Mouse (Mus musculus) lung, postnatal 0 days (tissue): ENCODE results near the gene Ifngr2. TPM values are rescaled to one million over a fixed set of nuclear protein-coding genes. Genes with fewer than 3 reads are reported as not detected.
A peak's percentile ranks its signal among the peaks of the same experiment; 100 is the strongest.

Experiments
- ATAC-seq: fragments of 200-750 bp; cut with Nextera tagmentation; 2 replicates; pipeline ENCODE4 v1.8.0; 2017; ENCODE audit warnings: moderate library complexity
- DNase-seq: peaks from one replicate; pipeline ENCODE4 v3.0.0-alpha.2; 2016; ENCODE audit warnings: low spot score
- H3K27ac ChIP-seq: fragments of 300-500 bp; sonication (generic); 2 replicates; pipeline ENCODE4 v1.5.1; 2014; ENCODE audit warnings: antibody characterized with exemption, mild to moderate bottlenecking, low read length, mixed read lengths
- H3K27me3 ChIP-seq: fragments of 300-500 bp; sonication (generic); replicated peaks from 2 replicates; pipeline ENCODE4 v1.6.1; 2014; ENCODE audit warnings: low read length, mixed read lengths; ENCODE audit not compliant: insufficient read depth
- H3K36me3 ChIP-seq: fragments of 300-500 bp; sonication (generic); 2 replicates; pipeline ENCODE4 v1.6.1; 2014; ENCODE audit warnings: low read length, mixed read lengths; ENCODE audit not compliant: insufficient read depth
- H3K4me1 ChIP-seq: fragments of 300-500 bp; sonication (generic); 2 replicates; pipeline ENCODE4 v1.6.1; 2014; ENCODE audit warnings: antibody characterized with exemption, low read depth, low read length, mixed read lengths; ENCODE audit not compliant: insufficient read depth
- H3K4me2 ChIP-seq: fragments of 300-500 bp; sonication (generic); replicated peaks from 2 replicates; pipeline ENCODE4 v1.6.1; 2014; ENCODE audit warnings: low read depth, mild to moderate bottlenecking, low read length, moderate library complexity, mixed read lengths
- H3K4me3 ChIP-seq: fragments of 300-500 bp; sonication (generic); 2 replicates; pipeline ENCODE4 v1.5.1; 2014; ENCODE audit warnings: low read depth, low read length
- H3K9ac ChIP-seq: fragments of 300-500 bp; sonication (generic); replicated peaks from 2 replicates; pipeline ENCODE4 v1.6.1; 2014; ENCODE audit warnings: low read depth, mild to moderate bottlenecking
- H3K9me3 ChIP-seq: fragments of 300-500 bp; sonication (generic); 2 replicates; pipeline ENCODE4 v1.6.1; 2016; ENCODE audit warnings: low read length, mixed read lengths
- CTCF ChIP-seq: IDR thresholded peaks from 2 replicates; pipeline ENCODE4 v1.5.1; 2016; ENCODE audit warnings: antibody characterized with exemption, mild to moderate bottlenecking
- EP300 ChIP-seq: IDR thresholded peaks from 2 replicates; pipeline ENCODE4 v1.6.1; 2016; ENCODE audit warnings: antibody characterized with exemption, mild to moderate bottlenecking, control low read depth
- WGBS: fragments of 180-500 bp; shearing (Covaris S2); extraction: QIAGEN DNeasy Blood & Tissue Kit; methylation state at CpG from one replicate; pipeline ENCODE4 v1.1.7; 2014; 5-methylcytosine and 5-hydroxymethylcytosine counted together
- polyA plus RNA-seq: library from polyadenylated mRNA; unstranded; fragments of >200 nt; fragmentation: Nextera tagmentation; extraction: Ambion mirVana; gene quantifications from 2 replicates; pipeline ENCODE4 v1.2.1, GENCODE M21; 2015

Ifngr2 gene
- polyA plus RNA-seq, 1 experiment from 2014 or later, result 64.4 TPM

GRCm38 (mm10) chr16:91555017-91555605 is 8.2 kb downstream of the Ifngr2 start:
- WGBS, result 85% methylated on average over 8 of the region's 8 CpGs
- H3K9me3 ChIP-seq, result no peaks in the 10 kb centered on the region
- no peak overlapping the region for H3K27ac ChIP-seq
- no peak overlapping the region for H3K4me2 ChIP-seq
- H3K27me3 ChIP-seq, result no peaks in the 10 kb centered on the region
- H3K4me1 ChIP-seq, result peaks cover 8% of the 10 kb centered on the region; the same call in 1 of the 2 replicates
- TF ChIP-seq EP300 (no peak), CTCF (no peak)
- no peak for ATAC-seq
- no peak for DNase-seq
- H3K4me3 ChIP-seq, result no peak overlapping the region
- H3K9ac ChIP-seq, result no peak overlapping the region
- peaks cover 15% of the 10 kb centered on the region; the same call in 1 of the 2 replicates for H3K36me3 ChIP-seq

- no peak overlapping the region for H3K4me3 ChIP-seq
- peaks cover 15% of the 10 kb centered on the region; the same call in 1 of the 2 replicates for H3K36me3 ChIP-seq
- H3K4me1 ChIP-seq, result peaks cover 8% of the 10 kb centered on the region; the same call in 1 of the 2 replicates
- no peak overlapping the region for H3K27ac ChIP-seq
- no peak overlapping the region for H3K9ac ChIP-seq
- ATAC-seq (no peak), DNase-seq (no peak)
- H3K4me2 ChIP-seq, result no peak overlapping the region
- TF ChIP-seq CTCF (no peak), EP300 (no peak)
- H3K9me3 ChIP-seq, result no peaks in the 10 kb centered on the region
- 72% methylated on average over 15 of the region's 15 CpGs for WGBS
- H3K27me3 ChIP-seq, result no peaks in the 10 kb centered on the region
These were observed 9.8 kb downstream of the Ifngr2 start for GRCm38 (mm10) chr16:91556659-91557058.

GRCm38 (mm10) chr16:91557214-91557613 is 10.3 kb downstream of the Ifngr2 start:
- Histone ChIP-seq H3K4me1 (peaks cover 8% of the 10 kb centered on the region; the same call in 1 of the 2 replicates), H3K36me3 (peaks cover 20% of the 10 kb centered on the region), H3K4me3 (no peak overlapping the region), H3K27ac (no peak overlapping the region), H3K4me2 (no peak overlapping the region), H3K27me3 (no peaks in the 10 kb centered on the region), H3K9ac (no peak overlapping the region), H3K9me3 (no peaks in the 10 kb centered on the region)
- WGBS, result 74% methylated on average over 7 of the region's 7 CpGs
- TF ChIP-seq CTCF (no peak), EP300 (no peak)
- DNase-seq (no peak), ATAC-seq (no peak)

- H3K4me2 ChIP-seq, result no peak overlapping the region
- 68% methylated on average over 15 of the region's 15 CpGs for WGBS
- ATAC-seq, result peak; percentile 72
- peak; percentile 69 for DNase-seq
- H3K27ac ChIP-seq, result no peak overlapping the region
- no peak overlapping the region for H3K9ac ChIP-seq
- H3K36me3 ChIP-seq, result peaks cover 24% of the 10 kb centered on the region
- H3K9me3 ChIP-seq, result no peaks in the 10 kb centered on the region
- peaks cover 8% of the 10 kb centered on the region; the same call in 1 of the 2 replicates for H3K4me1 ChIP-seq
- H3K4me3 ChIP-seq, result no peak overlapping the region
- TF ChIP-seq EP300 (no peak), CTCF (no peak)
- no peaks in the 10 kb centered on the region for H3K27me3 ChIP-seq
These were observed 10.8 kb downstream of the Ifngr2 start for GRCm38 (mm10) chr16:91557693-91558092.

GRCm38 (mm10) chr16:91561099-91561498 is 14.2 kb downstream of the Ifngr2 start:
- peak; percentile 58 for ATAC-seq
- WGBS, result 51% methylated on average over 9 of the region's 9 CpGs
- peaks cover 22% of the 10 kb centered on the region for H3K36me3 ChIP-seq

GRCm38 (mm10) chr16:91561541-91562457 is 14.9 kb downstream of the Ifngr2 start:
- Histone ChIP-seq H3K9ac (no peak overlapping the region), H3K9me3 (no peaks in the 10 kb centered on the region), H3K27ac (no peak overlapping the region), H3K27me3 (no peaks in the 10 kb centered on the region), H3K4me3 (no peak overlapping the region), H3K4me1 (no peaks in the 10 kb centered on the region), H3K4me2 (no peak overlapping the region), H3K36me3 (peaks cover 18% of the 10 kb centered on the region)
- DNase-seq, result no peak
- ATAC-seq, result no peak
- WGBS, result 73% methylated on average over 38 of the region's 38 CpGs
- TF ChIP-seq EP300 (no peak), CTCF (no peak)

More at GRCm38 (mm10) chr16:91561099-91561498, 14.2 kb downstream of the Ifngr2 start:
- no peak overlapping the region for H3K4me2 ChIP-seq
- peak; percentile 85 for TF ChIP-seq CTCF
- no peak for TF ChIP-seq EP300
- no peak overlapping the region for H3K27ac ChIP-seq
- no peak overlapping the region for H3K4me3 ChIP-seq
- H3K4me1 ChIP-seq, result no peaks in the 10 kb centered on the region
- peak; percentile 71 for DNase-seq
- no peaks in the 10 kb centered on the region for H3K27me3 ChIP-seq
- no peak overlapping the region for H3K9ac ChIP-seq
- H3K9me3 ChIP-seq, result no peaks in the 10 kb centered on the region
